Mouse (Mus musculus): ENCODE results near the gene Atp5k. TPM values are rescaled to one million over a fixed set of nuclear protein-coding genes. Genes with fewer than 3 reads are reported as not detected.
A peak's percentile ranks its signal among the peaks of the same experiment; 100 is the strongest.

The Atp5k gene
- polyA plus RNA-seq (2011; ENCODE audit: insufficient read depth, insufficient read length, low replicate concordance, missing spikeins) = 313 and 485 TPM in 2 replicates

- WGBS = 1% methylated on average over 42 of the region's 42 CpGs
- TF ChIP-seq POLR2A (IDR thresholded peaks at IDR 0.05; ENCODE audit: borderline replicate concordance, control insufficient read depth, low read depth, low read length) = peak; percentile 53; the same call in 1 of the 2 replicates
- peak; percentile 84 for TF ChIP-seq CTCF (IDR thresholded peaks at IDR 0.05; ENCODE audit: control insufficient read depth, insufficient read depth, low read length)
- 0 out of 2 replicates have a peak within 1 kb of the TSS, but pooled peaks have one; percentile 1 for H3K27ac ChIP-seq (ENCODE audit: control insufficient read depth, insufficient read depth, low read depth, low read length, poor library complexity)
These were observed at the start of gene Atp5k for GRCm38 (mm10) chr5:108433804-108434587. TSS of gene Atp5k (minus strand) at chr5:108434448.

GRCm38 (mm10) chr5:108483006-108483405, 48.8 kb upstream of the Atp5k start:
- H3K4me3 ChIP-seq (replicated peaks; ENCODE audit: control insufficient read depth, low read depth, low read length) = no peak overlapping the region
- H3K4me1 ChIP-seq (ENCODE audit: control insufficient read depth, insufficient read depth, low read length) = no peaks in the 10 kb centered on the region
- TF ChIP-seq CTCF (IDR thresholded peaks at IDR 0.05; ENCODE audit: control insufficient read depth, insufficient read depth, low read length) (no peak), POLR2A (IDR thresholded peaks at IDR 0.05; ENCODE audit: borderline replicate concordance, control insufficient read depth, low read depth, low read length) (no peak)
- 74% methylated on average over 6 of the region's 6 CpGs for WGBS
- H3K27ac ChIP-seq (ENCODE audit: control insufficient read depth, insufficient read depth, low read depth, low read length, poor library complexity) = no peak overlapping the region

More at GRCm38 (mm10) chr5:108433804-108434587, at the start of gene Atp5k:
- peak within 1 kb of the TSS; percentile 87 for H3K4me3 ChIP-seq (replicated peaks; ENCODE audit: control insufficient read depth, low read depth, low read length)
- H3K4me1 ChIP-seq (ENCODE audit: control insufficient read depth, insufficient read depth, low read length) = peaks cover 2% of the 10 kb centered on the region

- Histone ChIP-seq H3K4me1 (ENCODE audit: control insufficient read depth, insufficient read depth, low read length) (no peaks in the 10 kb centered on the region; the same call in 1 of the 2 replicates), H3K4me3 (replicated peaks; ENCODE audit: control insufficient read depth, low read depth, low read length) (no peak overlapping the region), H3K27ac (ENCODE audit: control insufficient read depth, insufficient read depth, low read depth, low read length, poor library complexity) (no peak overlapping the region)
- WGBS = 84% methylated on average over 3 of the region's 3 CpGs
- TF ChIP-seq POLR2A (IDR thresholded peaks at IDR 0.05; ENCODE audit: borderline replicate concordance, control insufficient read depth, low read depth, low read length) = no peak
- no peak for TF ChIP-seq CTCF (IDR thresholded peaks at IDR 0.05; ENCODE audit: control insufficient read depth, insufficient read depth, low read length)
These were observed 41.7 kb upstream of the Atp5k start for GRCm38 (mm10) chr5:108475977-108476376.

GRCm38 (mm10) chr5:108473737-108474136, 39.5 kb upstream of the Atp5k start:
- H3K4me1 ChIP-seq (ENCODE audit: control insufficient read depth, insufficient read depth, low read length) = no peaks in the 10 kb centered on the region; the same call in 1 of the 2 replicates
- no peak for TF ChIP-seq POLR2A (IDR thresholded peaks at IDR 0.05; ENCODE audit: borderline replicate concordance, control insufficient read depth, low read depth, low read length)
- no peak for TF ChIP-seq CTCF (IDR thresholded peaks at IDR 0.05; ENCODE audit: control insufficient read depth, insufficient read depth, low read length)
- 90% methylated on average over 4 of the region's 4 CpGs for WGBS

GRCm38 (mm10) chr5:108469617-108470016, 35.4 kb upstream of the Atp5k start:
- 89% methylated on average over 7 of the region's 7 CpGs for WGBS
- no peak overlapping the region for H3K4me3 ChIP-seq (replicated peaks; ENCODE audit: control insufficient read depth, low read depth, low read length)
- H3K4me1 ChIP-seq (ENCODE audit: control insufficient read depth, insufficient read depth, low read length) = no peaks in the 10 kb centered on the region; the same call in 1 of the 2 replicates
- H3K27ac ChIP-seq (ENCODE audit: control insufficient read depth, insufficient read depth, low read depth, low read length, poor library complexity) = no peak overlapping the region
- TF ChIP-seq POLR2A (IDR thresholded peaks at IDR 0.05; ENCODE audit: borderline replicate concordance, control insufficient read depth, low read depth, low read length) (no peak), CTCF (IDR thresholded peaks at IDR 0.05; ENCODE audit: control insufficient read depth, insufficient read depth, low read length) (no peak)

More at GRCm38 (mm10) chr5:108473737-108474136, 39.5 kb upstream of the Atp5k start:
- Histone ChIP-seq H3K27ac (ENCODE audit: control insufficient read depth, insufficient read depth, low read depth, low read length, poor library complexity) (no peak overlapping the region), H3K4me3 (replicated peaks; ENCODE audit: control insufficient read depth, low read depth, low read length) (no peak overlapping the region)

GRCm38 (mm10) chr5:108466647-108467046, 32.4 kb upstream of the Atp5k start:
- TF ChIP-seq CTCF (IDR thresholded peaks at IDR 0.05; ENCODE audit: control insufficient read depth, insufficient read depth, low read length) = no peak
- no peak overlapping the region for H3K27ac ChIP-seq (ENCODE audit: control insufficient read depth, insufficient read depth, low read depth, low read length, poor library complexity)
- WGBS = 95% methylated on average over 1 of the region's 1 CpGs
- no peak overlapping the region for H3K4me3 ChIP-seq (replicated peaks; ENCODE audit: control insufficient read depth, low read depth, low read length)
- H3K4me1 ChIP-seq (ENCODE audit: control insufficient read depth, insufficient read depth, low read length) = peaks cover 3% of the 10 kb centered on the region

DNA sequence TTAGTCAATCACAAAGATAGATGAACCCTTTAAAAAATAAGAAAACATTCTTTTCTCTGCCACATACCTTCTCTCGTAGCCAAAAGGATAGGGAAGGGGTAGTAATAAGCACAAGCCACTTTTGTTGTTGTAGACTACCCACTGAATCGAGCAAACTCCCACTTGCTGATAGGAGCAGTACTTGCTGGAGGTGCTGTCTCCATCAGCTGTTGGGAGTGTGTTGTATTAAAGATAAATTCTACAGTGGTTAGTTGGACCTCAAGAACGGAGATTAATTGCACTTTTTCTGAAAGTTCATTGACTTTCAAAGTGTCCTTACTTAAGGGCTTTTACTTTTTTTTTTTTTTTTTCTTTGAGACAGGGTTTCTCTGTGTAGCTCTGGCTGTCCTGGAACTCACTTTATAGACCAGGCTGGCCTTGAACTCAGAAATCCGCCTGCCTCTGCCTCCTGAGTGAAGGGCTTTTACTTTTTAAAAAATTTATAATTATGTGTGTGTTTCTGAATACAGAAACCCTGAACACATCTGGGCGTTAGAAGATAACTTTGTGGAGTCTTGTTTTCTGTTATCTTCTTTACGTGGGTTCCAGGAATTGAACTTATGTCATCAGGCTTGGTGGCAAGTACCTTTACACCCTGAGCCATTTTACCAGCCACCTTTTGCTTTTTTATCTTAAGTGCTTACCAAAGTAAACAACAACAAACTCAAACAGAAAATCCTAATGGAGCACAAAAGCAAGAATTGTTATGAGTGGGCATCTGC, 31.1 kb upstream of the Atp5k start:
- TF ChIP-seq CTCF (IDR thresholded peaks at IDR 0.05; ENCODE audit: control insufficient read depth, insufficient read depth, low read length) (no peak), POLR2A (IDR thresholded peaks at IDR 0.05; ENCODE audit: borderline replicate concordance, control insufficient read depth, low read depth, low read length) (no peak)
- 60% methylated on average over 6 of the region's 6 CpGs for WGBS
- Histone ChIP-seq H3K4me1 (ENCODE audit: control insufficient read depth, insufficient read depth, low read length) (peaks cover 3% of the 10 kb centered on the region), H3K27ac (ENCODE audit: control insufficient read depth, insufficient read depth, low read depth, low read length, poor library complexity) (no peak overlapping the region), H3K4me3 (replicated peaks; ENCODE audit: control insufficient read depth, low read depth, low read length) (no peak overlapping the region)

DNA sequence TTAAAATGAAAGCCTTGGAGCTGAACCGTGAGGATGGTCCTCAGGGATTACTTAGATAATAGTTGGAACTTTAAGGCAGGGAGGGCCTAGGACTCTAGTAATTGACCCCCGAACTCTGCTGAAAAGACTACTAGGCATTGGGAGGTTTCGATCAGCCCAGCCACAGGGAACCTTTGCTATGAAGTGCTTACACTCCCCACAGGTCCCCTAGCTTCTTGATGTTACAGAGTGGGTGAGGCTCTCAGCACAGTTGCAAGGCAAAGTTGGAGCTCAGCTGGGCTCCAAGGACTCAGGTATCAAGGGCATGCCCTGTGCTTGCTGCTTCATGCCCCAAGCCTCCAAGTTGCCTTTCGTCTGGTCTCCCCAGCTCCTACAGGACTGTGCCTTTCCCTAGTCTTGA, 28.2 kb upstream of the Atp5k start:
- 45% methylated on average over 4 of the region's 4 CpGs for WGBS
- H3K27ac ChIP-seq (ENCODE audit: control insufficient read depth, insufficient read depth, low read depth, low read length, poor library complexity) = no peak overlapping the region
- peak overlapping the region; percentile 49 for H3K4me3 ChIP-seq (replicated peaks; ENCODE audit: control insufficient read depth, low read depth, low read length)
- peaks cover 3% of the 10 kb centered on the region for H3K4me1 ChIP-seq (ENCODE audit: control insufficient read depth, insufficient read depth, low read length)
- no peak for TF ChIP-seq POLR2A (IDR thresholded peaks at IDR 0.05; ENCODE audit: borderline replicate concordance, control insufficient read depth, low read depth, low read length)
- no peak for TF ChIP-seq CTCF (IDR thresholded peaks at IDR 0.05; ENCODE audit: control insufficient read depth, insufficient read depth, low read length)

Measured in bone marrow, adult 2 months (tissue).